21 mouse cellular contexts compared by ENCODE assay signal in the genomic region with DNA sequence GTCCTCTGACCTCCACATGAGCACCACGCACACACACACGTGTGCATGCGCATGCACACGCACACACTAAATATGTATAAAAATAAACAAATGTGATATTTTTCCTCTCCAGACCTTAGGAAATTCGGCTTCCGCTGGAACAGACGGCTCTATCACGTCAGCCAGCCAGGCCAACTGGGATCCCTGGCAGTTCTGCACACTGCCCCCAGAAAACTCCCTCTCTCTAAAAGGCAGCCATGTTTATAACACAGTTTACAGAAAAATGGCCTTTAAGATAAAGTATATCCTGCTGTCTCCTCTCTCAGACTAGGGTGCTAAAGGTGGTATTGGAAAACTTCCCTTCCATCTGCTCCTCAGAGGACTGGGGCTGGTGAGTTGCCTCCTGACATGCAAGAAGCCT. TPM values are rescaled to one million over a fixed set of nuclear protein-coding genes. Genes with fewer than 3 reads are reported as not detected.
DNase-seq lines count a peak whose midpoint lies in the region; ATAC-seq and TF ChIP-seq lines count a peak whose summit lies in the region.
"Had no signal": no experiment of that assay in that cellular context is flagged by ENCODE, and none has a peak within 500 bp of the region (broad histone marks: within the 10 kb centered on the region; RNA-seq: fewer than 3 reads in every experiment).

No protein-coding gene starts in this region.

- peak; percentile 48; the same call in 1 of the 2 replicates for ATAC-seq in forebrain, postnatal 0 days
- ATAC-seq in forebrain, embryonic 14.5 days = no peak
- ATAC-seq in liver, embryonic 12.5 days = no peak
- ATAC-seq in intestine, embryonic 16.5 days = no peak
- ATAC-seq: activated CD4-positive, CD25-positive, alpha-beta regulatory T cell, adult 4 months; forebrain, embryonic 13.5 days; hindbrain, embryonic 16.5 days had no signal

- peak; percentile 51 for DNase-seq in forebrain, postnatal 0 days
- DNase-seq in forebrain, embryonic 14.5 days (ENCODE audit: low spot score) = no peak
- DNase-seq in layer of hippocampus, adult 9-11 months = peak; percentile 37
- DNase-seq in layer of hippocampus, postnatal 25 days (ENCODE audit: extremely low spot score in 1 of 2, low spot score in 1 of 2) = no peak
- DNase-seq in liver = no peak
- DNase-seq: adrenal gland, adult 8-10 months; adrenal gland, postnatal 25 days; cerebellum, adult 18-20 months; cerebellum, adult 9-10 months; cerebellum, postnatal 14 days; gastrocnemius, adult 2 months; gastrocnemius, postnatal 14 days had no signal

- no peak overlapping the region for H3K4me3 ChIP-seq in forebrain, postnatal 0 days (ENCODE audit: low read depth, low read length)
- no peak overlapping the region for H3K4me3 ChIP-seq in forebrain, embryonic 14.5 days (ENCODE audit: low read depth, low read length)
- H3K4me3 ChIP-seq in liver, embryonic 12.5 days = no peak overlapping the region
- H3K4me3 ChIP-seq in intestine, embryonic 16.5 days (ENCODE audit: low read length) = no peak overlapping the region
- H3K4me3 ChIP-seq: forebrain, embryonic 10.5 days; forebrain, embryonic 13.5 days; gastrocnemius, adult 2 months; hindbrain, embryonic 12.5 days had no signal

- no peak overlapping the region for H3K9ac ChIP-seq in forebrain, postnatal 0 days
- no peak overlapping the region for H3K9ac ChIP-seq in forebrain, embryonic 14.5 days (ENCODE audit: low read length)
- no peak overlapping the region for H3K9ac ChIP-seq in liver, embryonic 12.5 days
- H3K9ac ChIP-seq in intestine, embryonic 16.5 days (ENCODE audit: low read depth, low read length) = no peak overlapping the region
- H3K9ac ChIP-seq: forebrain, embryonic 13.5 days; hindbrain, embryonic 12.5 days had no signal

- TF ChIP-seq CTCF in forebrain, postnatal 0 days (IDR thresholded peaks at IDR 0.05; ENCODE audit: low read depth) = no peak

- H3K9me3 ChIP-seq in forebrain, postnatal 0 days (ENCODE audit: low read length) = no peaks in the 10 kb centered on the region
- no peaks in the 10 kb centered on the region for H3K9me3 ChIP-seq in forebrain, embryonic 14.5 days (replicated peaks; ENCODE audit: control insufficient read depth, low read length)
- H3K9me3 ChIP-seq in liver, embryonic 12.5 days (replicated peaks) = no peaks in the 10 kb centered on the region
- no peaks in the 10 kb centered on the region for H3K9me3 ChIP-seq in intestine, embryonic 16.5 days (ENCODE audit: control insufficient read depth, low read length)
- H3K9me3 ChIP-seq: forebrain, embryonic 10.5 days; forebrain, embryonic 13.5 days; hindbrain, embryonic 12.5 days had no signal

- H3K36me3 ChIP-seq in forebrain, postnatal 0 days (ENCODE audit: insufficient read depth) = 0 out of 2 replicates have a peak, but pooled peaks cover 3% of the 10 kb centered on the region
- H3K36me3 ChIP-seq in forebrain, embryonic 14.5 days (ENCODE audit: control insufficient read depth, insufficient read depth, low read length) = no peaks in the 10 kb centered on the region
- peaks cover 80% of the 10 kb centered on the region for H3K36me3 ChIP-seq in liver, embryonic 12.5 days
- no peaks in the 10 kb centered on the region for H3K36me3 ChIP-seq in intestine, embryonic 16.5 days (ENCODE audit: control insufficient read depth, insufficient read depth, low read length)

- no peak overlapping the region for H3K27ac ChIP-seq in forebrain, postnatal 0 days (ENCODE audit: low read depth, low read length)
- H3K27ac ChIP-seq in forebrain, embryonic 14.5 days (ENCODE audit: low read depth, low read length) = no peak overlapping the region
- peak overlapping the region; percentile 36 for H3K27ac ChIP-seq in liver, embryonic 12.5 days
- no peak overlapping the region for H3K27ac ChIP-seq in intestine, embryonic 16.5 days (ENCODE audit: low read length)
- H3K27ac ChIP-seq: forebrain, embryonic 10.5 days; forebrain, embryonic 13.5 days; gastrocnemius, adult 2 months; hindbrain, embryonic 12.5 days had no signal

- H3K4me1 ChIP-seq in forebrain, postnatal 0 days (ENCODE audit: insufficient read depth) = peaks cover 4% of the 10 kb centered on the region; the same call in 1 of the 2 replicates
- peaks cover under 1% of the 10 kb centered on the region for H3K4me1 ChIP-seq in forebrain, embryonic 14.5 days (ENCODE audit: control insufficient read depth, insufficient read depth, low read length)
- H3K4me1 ChIP-seq in liver, embryonic 12.5 days = peaks cover 83% of the 10 kb centered on the region
- peaks cover 10% of the 10 kb centered on the region for H3K4me1 ChIP-seq in intestine, embryonic 16.5 days (ENCODE audit: control insufficient read depth, insufficient read depth, low read length)

- no peak overlapping the region for H3K4me2 ChIP-seq in forebrain, postnatal 0 days (ENCODE audit: low read depth)
- H3K4me2 ChIP-seq in forebrain, embryonic 14.5 days (ENCODE audit: low read length) = no peak overlapping the region
- H3K4me2 ChIP-seq in liver, embryonic 12.5 days = no peak overlapping the region
- no peak overlapping the region for H3K4me2 ChIP-seq in intestine, embryonic 16.5 days (ENCODE audit: low read depth, low read length)
- H3K4me2 ChIP-seq: forebrain, embryonic 13.5 days; heart, embryonic 11.5 days; hindbrain, embryonic 12.5 days had no signal

- WGBS in forebrain, postnatal 0 days = 79% methylated on average over 8 of the region's 8 CpGs
- 96% methylated on average over 8 of the region's 8 CpGs for WGBS in forebrain, embryonic 14.5 days
- WGBS in liver, embryonic 12.5 days (ENCODE audit: insufficient replicate concordance) = 93% methylated on average over 8 of the region's 8 CpGs
- WGBS in intestine, embryonic 16.5 days = 89% methylated on average over 8 of the region's 8 CpGs

- no peaks in the 10 kb centered on the region for H3K27me3 ChIP-seq in forebrain, postnatal 0 days (ENCODE audit: insufficient read depth, low read length)
- H3K27me3 ChIP-seq in forebrain, embryonic 14.5 days (replicated peaks; ENCODE audit: control insufficient read depth, insufficient read depth, low read length) = no peaks in the 10 kb centered on the region
- no peaks in the 10 kb centered on the region for H3K27me3 ChIP-seq in liver, embryonic 12.5 days (replicated peaks)
- no peaks in the 10 kb centered on the region for H3K27me3 ChIP-seq in intestine, embryonic 16.5 days (replicated peaks; ENCODE audit: control insufficient read depth, insufficient read depth, low read length)
- H3K27me3 ChIP-seq: forebrain, embryonic 13.5 days; hindbrain, embryonic 12.5 days had no signal

RNA-seq across cellular contexts. Expression of a gene that starts 6.7 kb away (rescaled TPM):
- total RNA-seq in forebrain, postnatal 0 days (2014; rRNA removed) = 18.7 and 22.1 TPM in 2 replicates
- polyA plus RNA-seq in forebrain, postnatal 0 days (2015; fragmentation: Nextera tagmentation; extraction: Ambion mirVana) = 12.6 and 15.0 TPM in 2 replicates
- 10.4 and 11.8 TPM in 2 replicates for polyA plus RNA-seq in forebrain, embryonic 14.5 days (2014; fragmentation: Nextera tagmentation; extraction: Ambion mirVana)
- 10 to 100 TPM; 61.8 to 63.9 TPM for total RNA-seq in layer of hippocampus, postnatal 25 days (2021)
- polyA plus RNA-seq in liver, embryonic 12.5 days (2016; fragmentation: Nextera tagmentation; extraction: Ambion mirVana) = 44.3 and 47.2 TPM in 2 replicates
- 18.6 and 19.8 TPM in 2 replicates for polyA plus RNA-seq in intestine, embryonic 16.5 days (2015; fragmentation: Nextera tagmentation; extraction: Ambion mirVana)

RNA-seq across cellular contexts. Expression of a gene that starts 32.3 kb away (rescaled TPM):
- total RNA-seq in forebrain, postnatal 0 days (2014; rRNA removed) = 0.31 and 0.76 TPM in 2 replicates
- 0.08 and 0.29 TPM in 2 replicates for polyA plus RNA-seq in forebrain, postnatal 0 days (2015; fragmentation: Nextera tagmentation; extraction: Ambion mirVana)
- polyA plus RNA-seq in forebrain, embryonic 14.5 days (2014; fragmentation: Nextera tagmentation; extraction: Ambion mirVana) = not detected in 2 replicates
- not detected for total RNA-seq in layer of hippocampus, postnatal 25 days (2021)
- 0.05 and 0.07 TPM in 2 replicates for polyA plus RNA-seq in liver, embryonic 12.5 days (2016; fragmentation: Nextera tagmentation; extraction: Ambion mirVana)
- 0.23 and 0.27 TPM in 2 replicates for polyA plus RNA-seq in intestine, embryonic 16.5 days (2015; fragmentation: Nextera tagmentation; extraction: Ambion mirVana)
- total RNA-seq: hematopoietic stem cell, adult 5-6 weeks had no signal
- polyA plus RNA-seq: activated CD4-positive, CD25-positive, alpha-beta regulatory T cell, adult 4 months; forebrain, embryonic 13.5 days had no signal

RNA-seq across cellular contexts. Expression of a gene that starts 36.7 kb away (rescaled TPM):
- 4.4 and 4.6 TPM in 2 replicates for total RNA-seq in forebrain, postnatal 0 days (2014; rRNA removed)
- polyA plus RNA-seq in forebrain, postnatal 0 days (2015; fragmentation: Nextera tagmentation; extraction: Ambion mirVana) = 1.8 TPM in 2 replicates
- polyA plus RNA-seq in forebrain, embryonic 14.5 days (2014; fragmentation: Nextera tagmentation; extraction: Ambion mirVana) = 1.5 and 4.6 TPM in 2 replicates
- total RNA-seq in layer of hippocampus, postnatal 25 days (2021) = 10 to 100 TPM in 1 of 2 experiments, 1 to 10 TPM in 1; 3.1 to 13.9 TPM
- polyA plus RNA-seq in liver, embryonic 12.5 days (2016; fragmentation: Nextera tagmentation; extraction: Ambion mirVana) = 6.0 and 6.5 TPM in 2 replicates
- 6.4 and 8.1 TPM in 2 replicates for polyA plus RNA-seq in intestine, embryonic 16.5 days (2015; fragmentation: Nextera tagmentation; extraction: Ambion mirVana)

RNA-seq across cellular contexts. Expression of a gene that starts 48.9 kb away (rescaled TPM):
- total RNA-seq in forebrain, postnatal 0 days (2014; rRNA removed) = 3.6 and 6.1 TPM in 2 replicates
- 1.9 and 2.4 TPM in 2 replicates for polyA plus RNA-seq in forebrain, postnatal 0 days (2015; fragmentation: Nextera tagmentation; extraction: Ambion mirVana)
- 4.6 and 6.6 TPM in 2 replicates for polyA plus RNA-seq in forebrain, embryonic 14.5 days (2014; fragmentation: Nextera tagmentation; extraction: Ambion mirVana)
- total RNA-seq in layer of hippocampus, postnatal 25 days (2021) = 10 to 100 TPM; 12.7 to 15.8 TPM
- 7.8 and 9.0 TPM in 2 replicates for polyA plus RNA-seq in liver, embryonic 12.5 days (2016; fragmentation: Nextera tagmentation; extraction: Ambion mirVana)
- polyA plus RNA-seq in intestine, embryonic 16.5 days (2015; fragmentation: Nextera tagmentation; extraction: Ambion mirVana) = 10.8 and 12.2 TPM in 2 replicates

RNA-seq across cellular contexts. Expression of a gene that starts 48.9 kb away (rescaled TPM):
- 3.3 and 5.6 TPM in 2 replicates for total RNA-seq in forebrain, postnatal 0 days (2014; rRNA removed)
- polyA plus RNA-seq in forebrain, postnatal 0 days (2015; fragmentation: Nextera tagmentation; extraction: Ambion mirVana) = 11.3 and 12.8 TPM in 2 replicates
- polyA plus RNA-seq in forebrain, embryonic 14.5 days (2014; fragmentation: Nextera tagmentation; extraction: Ambion mirVana) = 12.3 and 12.4 TPM in 2 replicates
- 10 to 100 TPM; 19.3 to 23.5 TPM for total RNA-seq in layer of hippocampus, postnatal 25 days (2021)
- polyA plus RNA-seq in liver, embryonic 12.5 days (2016; fragmentation: Nextera tagmentation; extraction: Ambion mirVana) = 33.4 and 36.0 TPM in 2 replicates
- polyA plus RNA-seq in intestine, embryonic 16.5 days (2015; fragmentation: Nextera tagmentation; extraction: Ambion mirVana) = 34.5 and 37.8 TPM in 2 replicates

Comparison
In these comparisons a context has a peak if more than half of its experiments do, and no peak if none do; other contexts are left out.
1. DNase-seq: peak in forebrain, postnatal 0 days (single experiment) and layer of hippocampus, adult 9-11 months (single experiment); none in forebrain, embryonic 14.5 days (single experiment), layer of hippocampus, postnatal 25 days (0 of 2) and liver (single experiment).